Mouse (Mus musculus) erythroblast, embryonic 14.5 days (primary cell): Measurements from ENCODE around the gene Hist1h2ap.

ENCODE experiments used
- GATA1 ChIP-seq: IDR thresholded peaks from 2 replicates; pipeline ENCODE4 v1.6.1; 2012; ENCODE audit warnings: low read length, inconsistent platforms, mixed read lengths
- TAL1 ChIP-seq: IDR thresholded peaks from 3 replicates; pipeline ENCODE4 v1.6.1; 2012; ENCODE audit warnings: low read length, inconsistent platforms, mixed read lengths

GRCm38 (mm10) chr13:21784311-21784710 lies 49.0 kb downstream of the Hist1h2ap start:
- TF ChIP-seq TAL1: no peak
- TF ChIP-seq GATA1: no peak
